Mouse (Mus musculus): ENCODE measurements around the gene Fam98b. TPM values are rescaled to one million over a fixed set of nuclear protein-coding genes. Genes with fewer than 3 reads are reported as not detected.

Gene Fam98b
- polyA plus RNA-seq, 1 experiment from 2014 or later, result 6.5 TPM

- Histone ChIP-seq H3K4me3 (ENCODE audit: low read depth, low read length) (no peak overlapping the region), H3K9ac (ENCODE audit: low read depth, low read length) (no peak overlapping the region), H3K4me2 (no peak overlapping the region), H3K27me3 (ENCODE audit: control insufficient read depth, insufficient read depth, low read length) (no peaks in the 10 kb centered on the region), H3K4me1 (ENCODE audit: control insufficient read depth, insufficient read depth, low read length) (no peaks in the 10 kb centered on the region), H3K36me3 (ENCODE audit: control insufficient read depth, insufficient read depth, low read length) (no peaks in the 10 kb centered on the region), H3K27ac (ENCODE audit: low read depth, low read length) (no peak overlapping the region), H3K9me3 (replicated peaks; ENCODE audit: control insufficient read depth, low read length) (no peaks in the 10 kb centered on the region)
- 69% methylated on average over 1 of the region's 1 CpGs for WGBS (ENCODE audit: insufficient replicate concordance)
- ATAC-seq (replicated peaks; ENCODE audit: insufficient number of reproducible peaks, low FRiP score, low TSS enrichment), result no peak
Observed at GRCm38 (mm10) chr2:117311349-117311748, 61.8 kb downstream of the Fam98b start.

GRCm38 (mm10) chr2:117312030-117312429 is 62.5 kb downstream of the Fam98b start:
- no peaks in the 10 kb centered on the region for H3K9me3 ChIP-seq (replicated peaks; ENCODE audit: control insufficient read depth, low read length)
- 44% methylated on average over 2 of the region's 2 CpGs for WGBS (ENCODE audit: insufficient replicate concordance)
- ATAC-seq (replicated peaks; ENCODE audit: insufficient number of reproducible peaks, low FRiP score, low TSS enrichment), result no peak

GRCm38 (mm10) chr2:117312441-117312895 is 62.9 kb downstream of the Fam98b start:
- ATAC-seq (replicated peaks; ENCODE audit: insufficient number of reproducible peaks, low FRiP score, low TSS enrichment), result no peak
- H3K4me1 ChIP-seq (ENCODE audit: control insufficient read depth, insufficient read depth, low read length), result no peaks in the 10 kb centered on the region
- no peaks in the 10 kb centered on the region for H3K9me3 ChIP-seq (replicated peaks; ENCODE audit: control insufficient read depth, low read length)
- H3K4me2 ChIP-seq, result no peak overlapping the region
- 70% methylated on average over 7 of the region's 7 CpGs for WGBS (ENCODE audit: insufficient replicate concordance)
- H3K4me3 ChIP-seq (ENCODE audit: low read depth, low read length), result no peak overlapping the region
- H3K27me3 ChIP-seq (ENCODE audit: control insufficient read depth, insufficient read depth, low read length), result no peaks in the 10 kb centered on the region
- no peaks in the 10 kb centered on the region for H3K36me3 ChIP-seq (ENCODE audit: control insufficient read depth, insufficient read depth, low read length)
- H3K9ac ChIP-seq (ENCODE audit: low read depth, low read length), result no peak overlapping the region
- no peak overlapping the region for H3K27ac ChIP-seq (ENCODE audit: low read depth, low read length)

More at GRCm38 (mm10) chr2:117312030-117312429, 62.5 kb downstream of the Fam98b start:
- no peaks in the 10 kb centered on the region for H3K27me3 ChIP-seq (ENCODE audit: control insufficient read depth, insufficient read depth, low read length)
- no peaks in the 10 kb centered on the region for H3K4me1 ChIP-seq (ENCODE audit: control insufficient read depth, insufficient read depth, low read length)
- H3K4me2 ChIP-seq, result no peak overlapping the region
- H3K4me3 ChIP-seq (ENCODE audit: low read depth, low read length), result no peak overlapping the region
- H3K36me3 ChIP-seq (ENCODE audit: control insufficient read depth, insufficient read depth, low read length), result no peaks in the 10 kb centered on the region
- H3K27ac ChIP-seq (ENCODE audit: low read depth, low read length), result no peak overlapping the region
- H3K9ac ChIP-seq (ENCODE audit: low read depth, low read length), result no peak overlapping the region

- Histone ChIP-seq H3K27me3 (ENCODE audit: control insufficient read depth, insufficient read depth, low read length) (no peaks in the 10 kb centered on the region), H3K4me1 (ENCODE audit: control insufficient read depth, insufficient read depth, low read length) (no peaks in the 10 kb centered on the region), H3K4me2 (no peak overlapping the region), H3K9me3 (replicated peaks; ENCODE audit: control insufficient read depth, low read length) (no peaks in the 10 kb centered on the region), H3K4me3 (ENCODE audit: low read depth, low read length) (no peak overlapping the region), H3K36me3 (ENCODE audit: control insufficient read depth, insufficient read depth, low read length) (no peaks in the 10 kb centered on the region), H3K9ac (ENCODE audit: low read depth, low read length) (no peak overlapping the region), H3K27ac (ENCODE audit: low read depth, low read length) (no peak overlapping the region)
- no peak for ATAC-seq (replicated peaks; ENCODE audit: insufficient number of reproducible peaks, low FRiP score, low TSS enrichment)
- WGBS (ENCODE audit: insufficient replicate concordance), result 88% methylated on average over 5 of the region's 5 CpGs
Observed at GRCm38 (mm10) chr2:117313586-117314235, 64.2 kb downstream of the Fam98b start.

GRCm38 (mm10) chr2:117318991-117319390 is 69.5 kb downstream of the Fam98b start:
- Histone ChIP-seq H3K4me3 (ENCODE audit: low read depth, low read length) (no peak overlapping the region), H3K4me1 (ENCODE audit: control insufficient read depth, insufficient read depth, low read length) (no peaks in the 10 kb centered on the region), H3K27me3 (ENCODE audit: control insufficient read depth, insufficient read depth, low read length) (no peaks in the 10 kb centered on the region), H3K36me3 (ENCODE audit: control insufficient read depth, insufficient read depth, low read length) (no peaks in the 10 kb centered on the region), H3K4me2 (no peak overlapping the region), H3K9me3 (replicated peaks; ENCODE audit: control insufficient read depth, low read length) (no peaks in the 10 kb centered on the region), H3K27ac (ENCODE audit: low read depth, low read length) (no peak overlapping the region), H3K9ac (ENCODE audit: low read depth, low read length) (no peak overlapping the region)
- ATAC-seq (replicated peaks; ENCODE audit: insufficient number of reproducible peaks, low FRiP score, low TSS enrichment), result no peak
- WGBS (ENCODE audit: insufficient replicate concordance), result 75% methylated on average over 3 of the region's 3 CpGs

Other genes starting within 250 kb of the Fam98b start
- gene Spred1, start 128.4 kb upstream of the Fam98b start, polyA plus RNA-seq (2014; fragmentation: Nextera tagmentation; extraction: Ambion mirVana), result 9.8 and 10.9 TPM in 2 replicates
- 0.13 and 0.28 TPM in 2 replicates for gene Rasgrp1, start 93.3 kb downstream of the Fam98b start, polyA plus RNA-seq (2014; fragmentation: Nextera tagmentation; extraction: Ambion mirVana)